Mouse (Mus musculus) hindbrain, embryonic 11.5 days (tissue): ENCODE measurements around the gene Vezt. TPM values are rescaled to one million over a fixed set of nuclear protein-coding genes. Genes with fewer than 3 reads are reported as not detected.

Experiments used
- ATAC-seq: fragments of 200-750 bp; cut with Nextera tagmentation; 2 replicates; pipeline ENCODE4 v1.8.0; 2017; ENCODE audit warnings: mild to moderate bottlenecking, moderate TSS enrichment, moderate library complexity; ENCODE audit not compliant: low FRiP score
- DNase-seq: peaks from one replicate; pipeline ENCODE4 v3.0.0-alpha.2; 2015; ENCODE audit warnings: low spot score
- H3K27ac ChIP-seq: fragments of 300-500 bp; sonication (generic); 2 replicates; pipeline ENCODE4 v1.5.1; 2014; ENCODE audit warnings: mild to moderate bottlenecking, low read depth, low read length
- H3K27me3 ChIP-seq: fragments of 300-500 bp; sonication (generic); 2 replicates; pipeline ENCODE4 v1.6.1; 2014; ENCODE audit warnings: mild to moderate bottlenecking, low read length, moderate library complexity, mixed read lengths; ENCODE audit not compliant: control insufficient read depth, insufficient read depth
- H3K36me3 ChIP-seq: fragments of 300-500 bp; sonication (generic); 2 replicates; pipeline ENCODE4 v1.6.1; 2014; ENCODE audit warnings: mild to moderate bottlenecking, low read length, moderate library complexity, mixed read lengths; ENCODE audit not compliant: control insufficient read depth, insufficient read depth
- H3K4me1 ChIP-seq: fragments of 300-500 bp; sonication (generic); replicated peaks from 2 replicates; pipeline ENCODE4 v1.6.1; 2014; ENCODE audit warnings: low read length, mixed read lengths; ENCODE audit not compliant: control insufficient read depth, insufficient read depth
- H3K4me2 ChIP-seq: fragments of 300-500 bp; sonication (generic); replicated peaks from 2 replicates; pipeline ENCODE4 v1.6.1; 2014; ENCODE audit warnings: mild to moderate bottlenecking, low read depth, low read length
- H3K4me3 ChIP-seq: fragments of 300-500 bp; sonication (generic); 2 replicates; pipeline ENCODE4 v1.5.1; 2014; ENCODE audit warnings: low read depth, low read length
- H3K9ac ChIP-seq: fragments of 300-500 bp; sonication (generic); 2 replicates; pipeline ENCODE4 v1.6.1; 2014; ENCODE audit warnings: low read depth, low read length
- H3K9me3 ChIP-seq: fragments of 300-500 bp; sonication (generic); 2 replicates; pipeline ENCODE4 v1.6.1; 2016; ENCODE audit warnings: low read length; ENCODE audit not compliant: control insufficient read depth
- WGBS: fragments of 180-500 bp; shearing (Covaris S2); extraction: QIAGEN DNeasy Blood & Tissue Kit; methylation state at CpG from one replicate; pipeline ENCODE4 v1.1.7; 2014; 5-methylcytosine and 5-hydroxymethylcytosine counted together
- polyA plus RNA-seq: library from polyadenylated mRNA; unstranded; fragments of >200 nt; fragmentation: Nextera tagmentation; extraction: Ambion mirVana; gene quantifications from 2 replicates; pipeline ENCODE4 v1.2.1, GENCODE M21; 2014

Vezt gene
- polyA plus RNA-seq, 1 experiment from 2014 or later, result 45.0 TPM

DNA sequence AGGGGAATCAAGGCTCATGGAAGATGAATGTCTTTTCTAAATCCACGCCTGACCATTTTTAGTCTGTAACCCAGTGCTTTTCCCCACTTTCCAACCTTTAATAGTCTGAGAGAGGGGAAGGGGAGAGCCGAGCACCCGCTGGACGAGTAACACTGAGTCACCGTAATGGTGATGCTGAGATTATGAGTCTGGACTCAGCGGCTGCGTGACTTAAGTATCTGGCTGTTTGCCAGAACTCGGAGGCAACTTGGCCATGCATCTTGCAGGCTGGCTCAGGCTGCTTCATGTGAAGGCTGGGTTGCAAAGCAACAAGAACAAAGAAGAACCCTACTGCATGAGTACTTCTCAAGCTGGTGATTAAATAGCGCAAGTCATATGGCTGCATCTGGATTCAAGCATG, 101.6 kb downstream of the Vezt start:
- no peak for DNase-seq
- 89% methylated on average over 9 of the region's 9 CpGs for WGBS

GRCm38 (mm10) chr10:93932861-93933260, 102.8 kb downstream of the Vezt start:
- 75% methylated on average over 5 of the region's 5 CpGs for WGBS
- Histone ChIP-seq H3K4me3 (no peak overlapping the region), H3K4me1 (no peaks in the 10 kb centered on the region), H3K9me3 (no peaks in the 10 kb centered on the region), H3K27me3 (no peaks in the 10 kb centered on the region), H3K27ac (no peak overlapping the region), H3K9ac (no peak overlapping the region), H3K36me3 (no peaks in the 10 kb centered on the region), H3K4me2 (no peak overlapping the region)
- ATAC-seq (no peak), DNase-seq (no peak)

More for the DNA sequence above, 101.6 kb downstream of the Vezt start:
- H3K4me2 ChIP-seq, result no peak overlapping the region
- no peaks in the 10 kb centered on the region for H3K4me1 ChIP-seq
- no peaks in the 10 kb centered on the region for H3K9me3 ChIP-seq
- H3K27ac ChIP-seq, result no peak overlapping the region
- ATAC-seq, result no peak
- H3K4me3 ChIP-seq, result no peak overlapping the region
- H3K9ac ChIP-seq, result no peak overlapping the region
- no peaks in the 10 kb centered on the region for H3K36me3 ChIP-seq
- H3K27me3 ChIP-seq, result no peaks in the 10 kb centered on the region

- no peaks in the 10 kb centered on the region for H3K27me3 ChIP-seq
- H3K4me2 ChIP-seq, result no peak overlapping the region
- no peaks in the 10 kb centered on the region for H3K9me3 ChIP-seq
- no peaks in the 10 kb centered on the region for H3K4me1 ChIP-seq
- DNase-seq (no peak), ATAC-seq (no peak)
- WGBS, result 83% methylated on average over 5 of the region's 5 CpGs
- H3K36me3 ChIP-seq, result no peaks in the 10 kb centered on the region
- H3K27ac ChIP-seq, result no peak overlapping the region
- no peak overlapping the region for H3K9ac ChIP-seq
- no peak overlapping the region for H3K4me3 ChIP-seq
These were observed 103.6 kb downstream of the Vezt start for GRCm38 (mm10) chr10:93932020-93932419.

GRCm38 (mm10) chr10:93931431-93931830, 104.2 kb downstream of the Vezt start:
- ATAC-seq (no peak), DNase-seq (no peak)
- 79% methylated on average over 9 of the region's 9 CpGs for WGBS
- Histone ChIP-seq H3K36me3 (no peaks in the 10 kb centered on the region), H3K9ac (no peak overlapping the region), H3K4me2 (no peak overlapping the region), H3K4me3 (no peak overlapping the region), H3K9me3 (no peaks in the 10 kb centered on the region), H3K27ac (no peak overlapping the region), H3K4me1 (no peaks in the 10 kb centered on the region), H3K27me3 (no peaks in the 10 kb centered on the region)

DNA sequence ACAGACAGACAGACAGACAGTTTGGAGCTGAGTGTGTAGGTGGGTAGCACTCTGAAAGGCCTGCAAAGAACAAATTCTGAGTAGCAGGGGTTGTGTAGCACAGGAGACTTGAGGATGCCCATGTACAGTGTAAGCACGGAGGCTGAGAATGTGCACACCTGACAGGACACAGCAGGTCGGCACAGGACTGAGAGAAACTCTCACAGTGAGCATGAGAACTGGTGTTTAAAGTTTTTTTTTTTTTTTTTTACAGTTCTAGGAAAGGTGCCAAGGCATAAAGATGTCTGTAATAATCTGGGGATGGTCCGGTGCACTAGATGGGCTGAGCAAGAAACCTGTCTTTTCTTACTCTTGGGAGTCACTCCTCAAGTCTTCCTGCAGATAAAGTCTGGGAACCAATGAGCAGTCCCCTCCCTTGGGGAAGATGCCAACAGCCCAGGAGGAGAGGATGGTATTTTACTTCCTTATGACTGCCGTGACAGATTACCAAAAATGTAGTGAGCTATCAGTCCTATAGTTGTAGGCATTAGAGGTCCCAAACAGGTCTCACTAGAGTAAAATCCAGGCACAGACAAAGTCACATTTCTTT, 105.3 kb downstream of the Vezt start:
- H3K4me3 ChIP-seq, result no peak overlapping the region
- ATAC-seq (no peak), DNase-seq (no peak)
- H3K4me1 ChIP-seq, result no peaks in the 10 kb centered on the region
- no peaks in the 10 kb centered on the region for H3K36me3 ChIP-seq
- no peaks in the 10 kb centered on the region for H3K9me3 ChIP-seq
- no peak overlapping the region for H3K4me2 ChIP-seq
- H3K27me3 ChIP-seq, result no peaks in the 10 kb centered on the region
- no peak overlapping the region for H3K9ac ChIP-seq
- 88% methylated on average over 4 of the region's 4 CpGs for WGBS
- no peak overlapping the region for H3K27ac ChIP-seq

- WGBS, result 90% methylated on average over 5 of the region's 5 CpGs
- no peaks in the 10 kb centered on the region for H3K27me3 ChIP-seq
These were observed 111.0 kb downstream of the Vezt start for GRCm38 (mm10) chr10:93924666-93925065.

GRCm38 (mm10) chr10:93921160-93921559, 114.5 kb downstream of the Vezt start:
- H3K4me3 ChIP-seq, result no peak overlapping the region
- 93% methylated on average over 4 of the region's 4 CpGs for WGBS
- ATAC-seq, result no peak

More at GRCm38 (mm10) chr10:93924666-93925065, 111.0 kb downstream of the Vezt start:
- Histone ChIP-seq H3K36me3 (no peaks in the 10 kb centered on the region), H3K9ac (no peak overlapping the region), H3K27ac (no peak overlapping the region), H3K4me2 (no peak overlapping the region), H3K9me3 (no peaks in the 10 kb centered on the region), H3K4me1 (no peaks in the 10 kb centered on the region), H3K4me3 (no peak overlapping the region)
- no peak for DNase-seq
- ATAC-seq, result no peak

DNA sequence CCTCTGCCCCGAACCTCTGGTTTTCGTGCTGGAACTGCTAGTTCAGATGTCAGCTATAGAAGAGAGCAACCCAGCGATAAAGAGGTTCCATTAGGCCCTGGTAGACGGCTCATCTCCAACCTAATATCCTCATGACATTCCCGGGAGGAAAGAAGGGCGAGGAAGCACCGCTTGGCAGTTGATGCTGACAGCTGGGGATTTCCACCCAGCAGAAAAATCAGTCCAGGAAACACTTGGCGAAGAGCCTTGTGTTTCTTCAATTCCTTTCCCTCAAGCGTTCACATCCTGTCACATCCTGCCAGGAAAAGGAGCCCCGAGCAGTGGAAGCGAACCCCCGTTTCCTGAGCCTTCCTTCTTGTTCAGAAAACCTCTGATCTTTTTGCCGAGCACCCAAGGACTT, 116.4 kb downstream of the Vezt start:
- no peak for ATAC-seq
- Histone ChIP-seq H3K9me3 (no peaks in the 10 kb centered on the region), H3K4me2 (no peak overlapping the region), H3K4me3 (no peak overlapping the region), H3K36me3 (no peaks in the 10 kb centered on the region), H3K9ac (no peak overlapping the region), H3K27me3 (no peaks in the 10 kb centered on the region), H3K27ac (no peak overlapping the region), H3K4me1 (no peaks in the 10 kb centered on the region)
- WGBS, result 78% methylated on average over 13 of the region's 13 CpGs
- DNase-seq, result no peak

More at GRCm38 (mm10) chr10:93921160-93921559, 114.5 kb downstream of the Vezt start:
- Histone ChIP-seq H3K9me3 (no peaks in the 10 kb centered on the region), H3K36me3 (no peaks in the 10 kb centered on the region), H3K27ac (no peak overlapping the region), H3K27me3 (no peaks in the 10 kb centered on the region), H3K9ac (no peak overlapping the region), H3K4me2 (no peak overlapping the region), H3K4me1 (no peaks in the 10 kb centered on the region)
- DNase-seq, result no peak

DNA sequence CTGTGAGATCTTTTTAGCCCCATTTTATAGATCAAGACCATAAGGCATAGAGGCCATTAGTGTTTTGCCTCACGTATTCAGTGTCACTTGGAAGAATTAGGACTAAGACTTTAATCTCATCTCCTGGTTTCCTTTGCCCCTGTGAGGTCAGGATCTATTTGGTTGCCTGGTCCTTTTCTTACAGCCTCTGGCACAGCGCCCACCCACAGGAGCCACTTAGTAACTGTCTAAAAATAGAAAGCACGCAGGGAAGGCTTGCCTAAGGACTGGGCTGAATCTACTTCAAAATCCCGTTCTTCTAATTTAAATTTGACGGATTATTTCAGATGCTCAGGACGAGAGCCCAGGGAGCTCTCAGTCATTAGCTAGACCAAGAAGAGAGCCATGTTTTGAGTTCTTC, 116.9 kb downstream of the Vezt start:
- Histone ChIP-seq H3K4me2 (no peak overlapping the region), H3K36me3 (no peaks in the 10 kb centered on the region), H3K9me3 (no peaks in the 10 kb centered on the region), H3K9ac (no peak overlapping the region), H3K27me3 (no peaks in the 10 kb centered on the region), H3K4me3 (no peak overlapping the region), H3K4me1 (no peaks in the 10 kb centered on the region), H3K27ac (no peak overlapping the region)
- DNase-seq (no peak), ATAC-seq (no peak)
- 71% methylated on average over 6 of the region's 6 CpGs for WGBS
